Mouse (Mus musculus): ENCODE data around the gene Msh2.

- TF ChIP-seq CTCF (IDR thresholded peaks at IDR 0.05): no peak
- TF ChIP-seq EP300 (IDR thresholded peaks at IDR 0.05): no peak
Observed at GRCm38 (mm10) chr17:87765031-87765430, 92.9 kb downstream of the Msh2 start.

Measured in lung, postnatal 0 days (tissue).